Mouse (Mus musculus) ES-Bruce4 (cell line): ENCODE data around the gene Eya2. TPM values are rescaled to one million over a fixed set of nuclear protein-coding genes. Genes with fewer than 3 reads are reported as not detected.

ENCODE experiments used
- H3K27ac ChIP-seq: 2 replicates; pipeline ENCODE4 v1.5.1; 2012; ENCODE audit warnings: low read length, inconsistent platforms; ENCODE audit not compliant: insufficient read depth
- H3K27me3 ChIP-seq: 2 replicates; pipeline ENCODE4 v1.6.1; 2012; ENCODE audit warnings: mild to moderate bottlenecking, low read length, inconsistent platforms; ENCODE audit not compliant: control insufficient read depth, poor library complexity, insufficient read depth, severe bottlenecking
- H3K36me3 ChIP-seq: 2 replicates; pipeline ENCODE4 v1.6.1; 2012; ENCODE audit warnings: inconsistent platforms, mild to moderate bottlenecking, low read length, moderate library complexity; ENCODE audit not compliant: control insufficient read depth, poor library complexity, insufficient read depth, severe bottlenecking
- H3K4me1 ChIP-seq: one replicate; pipeline ENCODE4 v1.8.1; 2011; ENCODE audit warnings: low read length; ENCODE audit not compliant: control insufficient read depth, insufficient read depth
- H3K4me3 ChIP-seq: 2 replicates; pipeline ENCODE4 v1.5.1; 2011; ENCODE audit warnings: low read depth, mild to moderate bottlenecking, low read length
- H3K9ac ChIP-seq: 2 replicates; pipeline ENCODE4 v1.6.1; 2012; ENCODE audit warnings: low read depth, mild to moderate bottlenecking, inconsistent platforms; ENCODE audit not compliant: poor library complexity, severe bottlenecking
- H3K9me3 ChIP-seq: replicated peaks from 2 replicates; pipeline ENCODE4 v1.6.1; 2012; ENCODE audit warnings: mild to moderate bottlenecking, low read length, inconsistent platforms; ENCODE audit not compliant: control insufficient read depth, poor library complexity, insufficient read depth, severe bottlenecking
- CTCF ChIP-seq: IDR thresholded peaks from one replicate; pipeline ENCODE4 v1.8.1; 2011; ENCODE audit warnings: low read depth, low read length
- EP300 ChIP-seq: IDR thresholded peaks from 2 replicates; pipeline ENCODE4 v1.6.1; 2011; ENCODE audit warnings: low read depth, low read length; ENCODE audit not compliant: insufficient read depth
- POLR2A ChIP-seq: IDR thresholded peaks from one replicate; pipeline ENCODE4 v1.8.1; 2011; ENCODE audit warnings: low read length; ENCODE audit not compliant: insufficient read depth
- polyA plus RNA-seq: library from polyadenylated mRNA; stranded (reverse); fragments of >200 nt; gene quantifications from 2 replicates; pipeline ENCODE4 v1.2.4, GENCODE M21; 2011; ENCODE audit warnings: low read depth; ENCODE audit not compliant: missing spikeins, insufficient read depth, insufficient read length

Gene Eya2
- polyA plus RNA-seq, 1 experiment = 3.2 TPM

GRCm38 (mm10) chr2:165748426-165748825 lies 153.6 kb downstream of the Eya2 start:
- Histone ChIP-seq H3K4me1 (peaks cover 1% of the 10 kb centered on the region), H3K9ac (no peak overlapping the region), H3K9me3 (no peaks in the 10 kb centered on the region), H3K36me3 (no peaks in the 10 kb centered on the region), H3K27ac (no peak overlapping the region), H3K4me3 (no peak overlapping the region), H3K27me3 (no peaks in the 10 kb centered on the region)
- TF ChIP-seq CTCF = no peak
- no peak for TF ChIP-seq EP300
- TF ChIP-seq POLR2A = no peak

- Histone ChIP-seq H3K9me3 (no peaks in the 10 kb centered on the region), H3K9ac (no peak overlapping the region), H3K27me3 (no peaks in the 10 kb centered on the region), H3K36me3 (no peaks in the 10 kb centered on the region), H3K4me1 (peaks cover 1% of the 10 kb centered on the region), H3K4me3 (no peak overlapping the region), H3K27ac (no peak overlapping the region)
- TF ChIP-seq CTCF (peak; percentile 43), EP300 (0 out of 2 replicates have a peak, but pooled peaks have one; percentile 8), POLR2A (no peak)
Observed at GRCm38 (mm10) chr2:165751068-165751467, 156.2 kb downstream of the Eya2 start.

GRCm38 (mm10) chr2:165752704-165753103 lies 157.9 kb downstream of the Eya2 start:
- TF ChIP-seq POLR2A (no peak), CTCF (no peak), EP300 (no peak)
- Histone ChIP-seq H3K27me3 (no peaks in the 10 kb centered on the region), H3K27ac (no peak overlapping the region), H3K4me3 (no peak overlapping the region), H3K9ac (no peak overlapping the region), H3K4me1 (peaks cover 1% of the 10 kb centered on the region), H3K9me3 (no peaks in the 10 kb centered on the region), H3K36me3 (no peaks in the 10 kb centered on the region)

- Histone ChIP-seq H3K36me3 (no peaks in the 10 kb centered on the region), H3K27ac (no peak overlapping the region), H3K27me3 (no peaks in the 10 kb centered on the region), H3K9ac (no peak overlapping the region), H3K4me3 (no peak overlapping the region), H3K4me1 (no peaks in the 10 kb centered on the region), H3K9me3 (no peaks in the 10 kb centered on the region)
- TF ChIP-seq POLR2A (no peak), EP300 (no peak)
Observed at GRCm38 (mm10) chr2:165757799-165758198, 163.0 kb downstream of the Eya2 start.

- Histone ChIP-seq H3K27ac (no peak overlapping the region), H3K9me3 (no peaks in the 10 kb centered on the region), H3K4me3 (no peak overlapping the region), H3K36me3 (no peaks in the 10 kb centered on the region), H3K27me3 (no peaks in the 10 kb centered on the region), H3K4me1 (no peaks in the 10 kb centered on the region), H3K9ac (no peak overlapping the region)
- TF ChIP-seq EP300 (no peak), CTCF (no peak)
Observed at GRCm38 (mm10) chr2:165758534-165758933, 163.7 kb downstream of the Eya2 start.

- Histone ChIP-seq H3K27me3 (no peaks in the 10 kb centered on the region), H3K27ac (no peak overlapping the region), H3K4me3 (no peak overlapping the region), H3K4me1 (no peaks in the 10 kb centered on the region), H3K9ac (no peak overlapping the region), H3K9me3 (no peaks in the 10 kb centered on the region), H3K36me3 (no peaks in the 10 kb centered on the region)
- TF ChIP-seq EP300 = no peak
- TF ChIP-seq POLR2A = no peak
- no peak for TF ChIP-seq CTCF
Observed at GRCm38 (mm10) chr2:165759421-165759985, 164.7 kb downstream of the Eya2 start.
